Mouse (Mus musculus) urinary bladder, postnatal 36 days (tissue): ENCODE results near the gene Rab27a.
"Not testable (repeated sequence)": the region's sequence is repeated elsewhere in the genome, so short reads cannot be mapped to it uniquely, and the experiment has no call there.

Experiments used
- DNase-seq, 2 experiments: peaks; one replicate each; pipeline ENCODE4 v3.0.0; 2022; ENCODE audit warnings: low spot score in 2 of 2, mixed read lengths in 1 of 2

The Rab27a gene

DNA sequence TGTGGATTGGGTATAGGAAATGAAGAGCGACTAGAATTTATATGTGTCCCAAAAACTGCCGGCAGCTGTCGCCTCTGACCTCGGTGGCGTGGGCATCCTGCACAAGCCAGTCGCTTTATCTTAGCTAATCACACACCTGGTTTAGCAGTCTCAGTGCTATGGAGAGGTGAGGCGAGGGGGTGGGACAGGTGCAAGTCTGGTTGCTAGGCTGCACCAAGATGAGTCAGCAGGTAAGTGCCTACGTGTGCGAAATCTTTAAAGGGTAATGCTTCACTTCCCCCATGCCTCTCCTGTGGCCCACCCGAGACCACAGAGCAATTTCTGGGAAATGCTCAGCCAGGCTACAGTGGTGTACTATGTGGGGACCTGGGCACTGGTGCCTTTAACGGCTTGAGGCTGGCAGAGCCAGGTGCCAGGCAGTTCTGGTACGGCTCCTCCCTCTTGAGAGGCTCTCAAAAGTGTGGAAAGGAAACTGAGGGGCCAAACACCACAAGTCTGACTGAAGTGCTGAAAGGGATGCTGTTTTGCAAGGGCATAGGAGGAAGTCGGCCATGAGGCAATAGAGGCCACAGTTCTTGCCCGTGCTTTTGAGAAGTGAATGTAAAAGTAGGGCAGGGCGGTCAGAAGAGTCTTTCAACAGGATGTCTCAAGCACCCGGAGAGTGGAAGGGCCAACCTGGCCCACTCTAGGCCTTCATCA lies 44.7 kb downstream of the Rab27a start:
- peak in 1 of 2 experiments; percentile 30 for DNase-seq

DNA sequence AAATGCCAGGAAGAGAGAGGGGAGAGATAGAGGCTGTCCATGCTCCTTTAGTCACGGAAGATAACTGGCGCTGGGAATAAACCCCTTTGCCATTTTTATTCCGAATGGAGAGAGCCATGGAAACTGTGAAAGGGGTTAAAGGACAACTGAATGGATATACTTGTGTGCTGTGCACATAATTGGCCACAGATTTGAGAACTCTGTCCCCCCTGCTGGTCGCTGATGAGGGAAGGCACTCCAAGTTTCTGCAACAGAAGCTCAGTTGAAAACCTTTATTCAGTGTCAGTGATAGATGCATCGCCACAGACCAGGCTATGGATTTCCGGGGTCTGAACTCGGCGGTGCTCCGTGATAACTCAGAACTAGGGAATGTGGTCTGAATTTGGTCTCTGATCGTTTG lies 45.5 kb downstream of the Rab27a start:
- DNase-seq, result no peak

DNA sequence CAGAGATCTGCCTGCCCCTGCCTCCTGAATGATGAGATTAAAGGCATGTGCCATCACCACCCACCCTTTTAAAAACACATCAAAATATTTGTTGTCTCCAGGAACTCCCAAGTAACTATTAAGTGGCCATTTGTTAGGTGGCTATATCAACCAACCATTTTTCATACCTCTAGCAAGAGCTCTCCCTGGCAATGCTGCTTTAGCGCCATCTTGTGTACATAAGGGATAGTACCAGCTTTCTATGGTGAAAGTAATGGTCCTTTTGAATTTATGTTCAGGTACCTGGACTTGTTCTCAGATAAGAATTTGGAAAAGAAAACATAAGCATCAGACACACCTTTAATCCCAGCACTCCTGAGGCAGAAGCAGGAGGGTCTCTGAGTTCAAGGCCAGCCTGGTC lies 47.1 kb downstream of the Rab27a start:
- DNase-seq, result no peak

DNA sequence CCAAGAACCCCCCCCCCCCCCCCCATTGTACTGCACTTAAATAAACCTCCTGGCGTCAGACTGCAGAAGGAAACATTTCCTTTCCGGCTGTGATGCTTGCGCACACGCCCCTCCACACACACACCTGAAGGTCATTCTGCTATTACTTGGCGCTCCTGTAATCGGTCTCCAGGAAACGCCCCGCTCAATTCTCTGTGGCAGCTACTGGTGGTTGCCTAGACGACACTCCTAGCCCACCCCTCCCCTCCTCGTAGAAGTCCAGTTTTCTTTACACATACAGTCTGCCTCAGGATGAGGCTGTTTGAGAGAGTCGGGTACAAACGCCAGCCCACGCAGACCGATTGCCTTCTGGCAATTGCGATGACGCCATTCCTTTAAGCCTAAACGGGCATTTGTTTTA lies 49.9 kb downstream of the Rab27a start:
- no peak for DNase-seq

DNA sequence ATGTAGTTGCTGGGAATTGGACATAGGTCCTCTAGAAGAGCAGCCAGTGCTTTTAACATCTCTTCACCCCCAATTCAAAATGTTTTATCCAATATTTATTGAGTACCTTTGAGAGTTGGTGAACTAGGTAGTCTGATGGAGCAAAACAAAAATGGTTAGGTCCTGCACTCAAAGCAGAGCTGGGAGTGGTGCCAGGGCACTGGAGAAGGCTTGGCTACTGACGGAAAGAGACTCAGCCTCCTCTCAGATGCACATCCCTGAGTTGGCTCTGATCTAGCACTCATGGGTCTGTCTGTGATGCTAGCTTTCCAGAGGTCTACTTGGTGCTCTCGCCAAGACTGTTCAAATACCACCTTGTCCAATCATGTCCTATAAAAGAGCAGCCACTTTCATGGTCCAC lies 53.2 kb downstream of the Rab27a start:
- no peak for DNase-seq

DNA sequence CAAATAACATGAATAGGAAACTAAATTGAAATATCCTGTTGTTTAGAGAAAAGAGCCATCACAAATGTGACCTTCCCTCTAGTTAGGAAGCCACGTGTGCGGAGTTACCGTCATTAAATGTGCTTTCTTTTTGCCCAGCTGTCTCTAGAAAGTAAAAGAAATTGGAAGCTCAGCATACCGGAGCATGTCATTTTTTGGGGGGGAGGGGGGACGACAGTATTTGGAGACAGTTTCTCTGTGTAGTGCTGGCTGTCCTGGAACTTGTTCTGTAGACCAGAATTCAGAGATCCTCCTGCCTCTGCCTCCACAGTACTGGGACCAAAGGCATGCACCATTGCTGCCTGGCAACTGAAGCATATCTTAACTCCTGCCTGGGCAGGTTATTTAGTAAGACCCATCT lies 56.9 kb downstream of the Rab27a start, which contains the start of gene Khdc3:
Gene Khdc3, plus strand, starts transcription at position 301 of the 400 bp plus-strand sequence.
- DNase-seq, result no peak

DNA sequence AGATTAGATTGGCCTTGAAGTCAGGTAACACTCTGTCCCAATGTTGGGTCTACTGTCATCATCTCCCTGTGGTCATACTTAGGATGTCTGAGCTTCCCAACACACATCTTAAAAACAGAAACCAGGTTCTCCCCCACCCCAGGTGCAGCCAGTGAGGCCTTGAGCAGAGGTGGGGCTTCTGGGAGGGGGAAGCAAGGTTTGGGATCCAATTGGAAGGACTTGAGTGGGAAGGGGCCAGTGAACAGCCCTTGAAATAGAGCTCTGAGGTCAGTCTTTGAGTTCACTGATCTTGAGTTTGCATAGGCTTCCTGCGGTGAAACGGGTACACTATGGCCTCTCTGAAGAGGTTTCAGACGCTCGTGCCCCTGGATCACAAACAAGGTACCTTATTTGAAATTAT lies 57.5 kb downstream of the Rab27a start, which contains the start of gene Gm20509:
Gene Gm20509, plus strand, starts transcription at position 290 of the 400 bp plus-strand sequence.
- DNase-seq, result no peak

DNA sequence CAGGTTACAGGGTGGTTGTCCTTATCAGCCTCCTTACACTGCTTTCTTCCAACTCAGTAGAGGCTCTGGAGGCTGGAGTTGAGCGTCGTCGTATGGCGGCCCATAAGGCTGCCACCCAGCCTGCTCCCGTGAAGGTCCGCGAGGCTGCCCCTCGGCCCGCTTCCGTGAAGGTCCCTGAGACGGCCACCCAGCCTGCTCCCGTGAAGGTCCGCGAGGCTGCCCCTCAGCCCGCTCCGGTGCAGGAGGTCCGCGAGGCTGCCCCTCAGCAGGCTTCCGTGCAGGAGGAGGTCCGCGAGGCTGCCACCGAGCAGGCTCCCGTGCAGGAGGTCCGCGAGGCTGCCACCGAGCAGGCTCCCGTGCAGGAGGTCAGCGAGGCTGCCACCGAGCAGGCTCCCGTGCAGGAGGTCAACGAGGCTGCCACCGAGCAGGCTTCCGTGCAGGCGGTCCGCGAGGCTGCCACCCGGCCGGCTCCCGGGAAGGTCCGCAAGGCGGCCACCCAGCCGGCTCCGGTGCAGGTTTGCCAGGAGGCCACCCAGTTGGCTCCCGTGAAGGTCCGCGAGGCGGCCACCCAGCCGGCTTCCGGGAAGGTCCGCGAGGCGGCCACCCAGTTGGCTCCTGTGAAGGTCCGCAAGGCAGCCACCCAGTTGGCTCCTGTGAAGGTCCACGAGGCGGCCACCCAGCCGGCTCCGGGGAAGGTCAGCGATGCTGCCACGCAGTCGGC lies 58.7 kb downstream of the Rab27a start:
- DNase-seq, result peak; percentile 23 to 37

DNA sequence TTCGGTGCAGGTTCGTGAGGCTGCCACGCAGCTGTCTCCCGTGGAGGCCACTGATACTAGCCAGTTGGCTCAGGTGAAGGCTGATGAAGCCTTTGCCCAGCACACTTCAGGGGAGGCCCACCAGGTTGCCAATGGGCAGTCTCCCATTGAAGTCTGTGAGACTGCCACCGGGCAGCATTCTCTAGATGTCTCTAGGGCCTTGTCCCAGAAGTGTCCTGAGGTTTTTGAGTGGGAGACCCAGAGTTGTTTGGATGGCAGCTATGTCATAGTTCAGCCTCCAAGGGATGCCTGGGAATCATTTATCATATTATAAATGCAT lies 59.2 kb downstream of the Rab27a start:
- no peak for DNase-seq

DNA sequence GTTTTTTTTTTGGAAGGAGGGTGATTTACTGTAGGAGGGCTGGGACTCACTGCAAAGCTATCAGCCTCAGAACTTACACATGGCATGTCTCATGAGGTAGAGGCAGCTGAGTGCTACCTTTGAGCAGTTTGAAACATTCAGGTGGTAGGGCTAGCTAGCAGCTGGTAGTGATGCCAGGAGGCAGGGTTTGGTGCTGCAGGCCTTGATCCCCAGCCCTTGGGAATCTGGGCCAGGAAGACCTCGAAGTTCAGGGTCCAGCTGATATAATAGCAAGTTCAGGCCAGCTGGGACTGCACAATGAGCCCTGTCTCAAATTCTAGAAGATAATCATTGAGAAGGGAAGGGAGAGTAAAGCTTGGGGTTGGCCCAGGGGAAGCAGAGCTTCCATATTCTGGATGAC lies 60.5 kb downstream of the Rab27a start:
- DNase-seq, result no peak

DNA sequence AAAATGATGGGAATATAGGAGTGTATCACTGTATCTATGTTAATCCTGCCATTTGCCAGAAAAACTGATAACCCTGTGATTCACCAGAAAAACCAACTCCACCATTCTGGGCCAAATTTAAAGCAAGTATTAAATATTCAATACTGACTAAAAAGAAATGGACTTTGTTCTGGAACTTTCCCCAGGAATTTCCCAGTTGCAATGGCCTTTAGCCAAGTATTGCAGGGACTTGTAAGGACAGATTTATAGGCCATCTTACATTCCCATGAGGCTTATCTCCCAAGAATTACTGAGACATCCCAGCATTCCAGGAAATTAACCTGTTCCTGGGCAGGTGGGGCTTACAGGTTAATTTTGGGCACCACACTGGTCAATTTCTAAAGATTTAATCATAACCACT lies 61.1 kb downstream of the Rab27a start:
- DNase-seq, result no peak

DNA sequence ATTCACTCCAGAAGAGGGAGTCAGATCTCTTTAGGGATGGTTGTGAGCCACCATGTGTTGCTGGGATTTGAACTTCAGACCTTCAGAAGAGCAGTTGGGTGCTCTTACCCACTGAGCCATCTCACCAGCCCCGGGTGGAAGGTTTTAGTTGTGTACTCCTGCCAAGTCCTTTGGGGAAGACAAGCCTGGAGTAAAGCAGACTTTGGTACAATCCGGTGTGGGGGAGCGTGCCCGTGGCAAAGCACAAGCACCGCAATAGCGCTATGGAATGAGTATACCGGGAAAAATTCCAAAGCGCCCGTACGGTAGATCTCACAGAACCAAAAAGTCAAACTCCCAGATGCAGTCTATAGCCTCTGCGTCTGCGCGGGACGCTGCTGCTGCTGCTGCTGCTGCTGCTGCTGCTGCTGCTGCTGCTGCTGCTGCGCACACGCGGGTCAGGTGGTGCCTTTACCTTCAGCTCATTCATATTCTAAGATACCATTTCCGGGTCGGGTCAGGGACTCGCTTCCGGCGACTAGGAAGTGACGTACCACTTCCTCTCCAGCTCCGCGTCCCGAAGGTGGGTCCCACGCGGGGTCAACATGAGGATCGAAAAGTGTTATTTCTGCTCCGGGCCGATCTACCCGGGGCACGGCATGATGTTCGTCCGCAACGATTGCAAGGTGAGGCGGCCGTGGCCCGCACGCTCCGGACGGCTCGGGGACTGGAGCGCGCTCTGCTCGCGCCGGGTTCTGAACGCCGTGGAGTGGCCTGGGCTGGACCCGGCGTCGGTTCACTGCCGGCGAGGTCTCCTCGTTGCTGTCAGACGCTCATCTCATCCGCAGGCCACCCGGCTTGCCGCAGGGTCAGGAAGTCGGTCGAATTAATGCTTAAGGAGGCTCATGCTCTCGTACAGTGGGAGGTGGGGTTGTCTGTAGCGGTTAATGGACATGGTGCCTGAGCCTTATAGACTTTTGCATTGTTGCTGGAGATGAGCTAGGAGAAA lies 68.6 kb downstream of the Rab27a start, which contains the start of gene Rsl24d1:
Gene Rsl24d1, plus strand, starts transcription at position 508 of the 988 bp plus-strand sequence.
- DNase-seq, result peak; percentile 71 to 83

DNA sequence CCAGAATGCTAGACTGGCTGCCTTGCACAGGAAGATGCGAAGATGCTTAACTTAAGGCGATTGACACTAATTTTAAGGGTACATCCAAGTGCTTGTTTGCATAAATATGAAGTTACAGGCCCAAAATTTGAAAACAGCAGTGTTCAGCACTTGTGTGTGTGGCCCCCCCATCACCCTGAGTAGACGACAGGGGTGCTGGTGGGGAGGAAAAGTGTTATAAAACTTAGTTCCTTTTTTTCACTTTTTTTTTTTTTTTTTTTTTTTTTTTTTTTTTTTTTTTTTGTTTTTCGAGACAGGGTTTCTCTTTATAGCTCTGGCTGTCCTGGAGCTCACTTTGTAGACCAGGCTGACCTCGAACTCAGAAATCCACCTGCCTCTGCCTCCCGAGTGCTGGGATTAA lies 72.0 kb downstream of the Rab27a start:
- DNase-seq, result not testable (repeated sequence)

DNA sequence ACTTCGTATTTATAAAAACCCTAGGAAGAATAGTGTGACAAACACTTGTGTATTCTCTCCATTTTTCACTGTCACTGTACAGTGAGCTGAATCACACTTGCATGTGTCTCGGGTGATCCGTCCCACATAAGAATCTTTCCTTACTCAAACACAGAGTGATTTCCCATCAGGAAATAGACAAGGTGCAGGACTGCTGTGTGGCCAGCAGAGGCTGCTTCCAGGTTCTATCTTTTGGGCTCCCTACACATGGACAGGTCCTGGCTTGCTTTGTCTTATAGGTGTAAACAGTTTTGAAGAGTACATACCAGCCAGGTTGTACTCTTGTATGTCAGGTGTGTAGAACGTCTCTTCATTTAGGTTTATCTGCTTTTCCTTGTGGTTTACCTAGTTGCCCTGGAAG lies 73.4 kb downstream of the Rab27a start:
- DNase-seq, result no peak

DNA sequence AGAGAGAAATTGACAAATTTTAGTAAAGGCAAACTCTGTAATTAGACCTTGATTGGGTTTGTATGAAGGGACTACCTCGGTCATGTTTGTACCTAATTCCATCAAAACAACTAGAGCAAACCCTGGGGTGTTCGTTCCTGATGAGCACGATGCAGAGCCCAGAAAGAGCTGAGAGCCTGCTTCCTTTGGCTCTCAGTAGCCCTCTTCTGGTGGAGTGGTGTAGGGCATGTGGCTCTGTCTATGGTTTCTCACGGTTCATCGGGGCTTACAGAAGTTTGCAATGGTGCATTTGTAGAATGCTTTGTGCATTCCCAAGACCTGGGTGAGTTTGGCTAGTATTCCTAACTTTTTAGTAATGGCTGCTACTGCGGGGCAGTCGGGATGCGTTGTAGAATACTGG lies 77.1 kb downstream of the Rab27a start:
- no peak for DNase-seq

DNA sequence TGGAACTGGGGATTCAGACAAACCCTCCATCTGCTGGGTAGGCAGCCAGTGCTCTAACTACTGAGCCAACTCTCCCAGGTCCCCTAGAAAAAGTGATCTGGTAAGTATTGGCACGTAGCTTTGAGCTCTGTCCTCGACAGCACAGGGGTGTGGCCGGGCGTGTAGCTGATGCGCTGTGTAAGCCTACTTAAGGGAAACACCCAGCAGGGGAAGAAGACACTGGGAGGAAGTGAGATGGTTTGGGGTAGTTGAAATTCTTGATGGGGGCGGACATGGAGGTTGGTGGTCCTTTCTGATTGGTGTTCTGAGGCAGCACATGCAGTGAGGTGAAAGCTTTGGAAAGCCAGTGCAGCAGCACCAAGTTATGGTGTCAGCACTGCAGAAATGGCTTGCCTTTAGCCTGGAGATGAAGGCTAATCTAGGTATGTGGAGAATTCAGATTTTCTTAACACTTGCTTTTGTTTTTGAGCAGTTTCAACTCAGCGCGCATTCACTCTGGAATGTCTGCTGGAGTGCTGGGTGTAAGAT lies 80.5 kb downstream of the Rab27a start:
- no peak for DNase-seq

DNA sequence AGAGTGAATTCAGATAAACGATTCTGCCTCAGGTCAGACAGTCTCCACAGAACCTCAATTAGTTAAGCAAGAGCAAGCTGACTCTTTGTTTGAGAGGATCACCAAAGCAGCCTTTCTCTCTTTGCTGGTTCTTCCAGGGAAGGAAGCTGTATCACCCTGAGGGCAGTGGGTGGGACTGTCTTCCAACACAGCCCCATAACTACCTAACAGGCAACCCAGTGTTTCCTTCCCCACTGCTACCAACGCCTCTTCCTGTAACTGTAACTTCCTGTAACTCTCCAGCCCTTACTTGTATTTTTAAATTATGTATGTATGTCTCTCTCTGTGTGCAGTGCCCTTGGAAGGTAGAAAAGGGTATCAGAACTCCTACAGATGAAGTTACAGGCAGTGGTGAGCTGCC lies 82.8 kb downstream of the Rab27a start:
- DNase-seq, result no peak

DNA sequence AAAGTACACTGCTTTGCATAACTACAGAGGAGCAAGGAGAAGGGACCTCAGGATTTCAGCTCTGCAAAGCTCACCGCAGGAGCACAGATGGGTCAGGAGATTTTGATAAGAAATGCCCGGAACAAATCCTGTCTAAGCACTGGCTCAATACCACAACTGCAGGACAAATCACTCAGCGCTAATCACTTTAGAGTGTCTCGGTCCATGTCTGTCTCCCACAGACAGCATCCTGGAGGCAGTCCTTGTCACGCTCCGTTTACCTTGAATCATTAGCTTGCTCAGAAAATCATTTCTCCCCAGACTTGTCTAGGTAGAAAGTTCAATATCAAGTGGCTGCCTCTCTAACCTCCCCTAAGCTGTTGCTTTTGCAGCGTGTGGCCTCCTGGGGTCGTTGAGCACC lies 85.2 kb downstream of the Rab27a start:
- DNase-seq, result no peak

DNA sequence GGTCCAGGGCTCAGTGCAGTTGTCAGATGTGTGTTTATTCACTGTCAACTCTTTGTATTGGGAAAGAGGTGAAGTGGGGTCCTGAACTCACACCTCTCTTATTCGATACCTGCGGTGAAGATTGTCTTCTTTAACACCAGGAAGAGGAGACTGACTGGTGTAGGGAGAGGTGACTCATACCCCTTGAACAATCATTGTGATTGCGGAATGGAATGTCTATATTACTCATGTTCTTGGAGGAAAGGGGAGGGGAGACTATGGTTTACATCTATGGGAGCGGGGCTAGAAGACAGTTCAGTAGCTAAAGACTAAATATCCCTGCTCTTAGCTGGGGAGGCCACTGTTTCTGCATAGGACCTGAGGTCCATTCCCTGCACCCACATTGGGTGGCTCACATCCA lies 85.9 kb downstream of the Rab27a start:
- DNase-seq, result no peak

DNA sequence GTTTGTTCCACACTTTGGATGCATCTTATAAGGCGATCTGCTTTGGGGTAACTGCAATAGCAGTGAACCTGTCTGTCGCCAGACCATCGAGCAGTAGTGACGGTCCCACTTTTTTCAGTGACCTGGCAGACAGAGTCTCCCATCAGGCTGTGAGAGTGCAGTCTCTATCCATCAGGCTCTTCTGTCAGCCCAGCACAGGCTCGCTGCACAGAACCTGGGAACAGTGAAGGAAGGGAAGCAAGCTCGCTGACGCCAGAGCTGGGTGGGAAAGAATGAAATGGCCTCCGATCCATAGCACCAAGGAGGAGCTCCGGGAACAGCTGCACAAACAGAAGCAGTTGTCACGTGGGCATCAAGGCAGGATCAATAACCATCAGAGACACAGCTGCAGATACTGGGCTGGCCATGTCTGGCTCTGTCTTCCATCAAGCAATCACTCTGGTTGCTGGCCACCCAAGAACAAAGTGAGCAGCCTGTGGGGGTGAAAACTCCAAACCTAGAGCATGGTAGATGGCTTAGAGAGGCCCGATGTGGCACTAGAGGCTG lies 92.8 kb downstream of the Rab27a start:
- DNase-seq, result no peak
